Mouse (Mus musculus) Patski (cell line): ENCODE measurements around the gene Hbb-bt. TPM values are rescaled to one million over a fixed set of nuclear protein-coding genes. Genes with fewer than 3 reads are reported as not detected.
"Not testable (repeated sequence)": the region's sequence is repeated elsewhere in the genome, so short reads cannot be mapped to it uniquely, and the experiment has no call there.

ENCODE experiments used
- ATAC-seq: fragments of 100-300 bp; one replicate; pipeline ENCODE4 v1.8.0; 2021
- CTCF ChIA-PET: fragments of 350-600 bp; sonication (Branson Sonifier 250); formaldehyde crosslinking; loops from one replicate; lab custom pipeline; 2022; ENCODE audit warnings: inconsistent platforms; lab: Charles Lee
- POLR2A ChIA-PET: fragments of 350-600 bp; sonication (Branson Sonifier 250); formaldehyde crosslinking; loops from one replicate; lab custom pipeline; 2022; ENCODE audit warnings: antibody characterized with exemption, inconsistent platforms; lab: Charles Lee
- DNase-seq: peaks from one replicate; pipeline ENCODE4 v3.0.0-alpha.2; 2011; ENCODE audit warnings: low read depth, low spot score
- H3K27me3 ChIP-seq: fragments of 371-371 bp; one replicate; pipeline ENCODE4 v1.5.1; 2021
- CTCF ChIP-seq: fragments of 100-300 bp; IDR thresholded peaks from one replicate; pipeline ENCODE4 v1.5.1; 2021
- in situ Hi-C: fragments of 300-500 bp; cut with MboI; formaldehyde crosslinking; loops from 3 replicates; pipeline ENCODE4 v1.11.1; 2018; ENCODE audit warnings: low pct_unique_long_range_greater_than_20kb, mixed read lengths
- polyA plus RNA-seq: library from polyadenylated mRNA; unstranded; gene quantifications from one replicate; pipeline ENCODE4 v1.2.3, GENCODE M21; 2021

The Hbb-bt gene
- polyA plus RNA-seq, 1 experiment from 2014 or later = not detected

- in situ Hi-C loops = no loop called here
- DNase-seq (no peak), ATAC-seq (no peak)
- CTCF ChIA-PET = no interaction called here
- TF ChIP-seq CTCF = no peak
- no peaks in the 10 kb centered on the region for H3K27me3 ChIP-seq
- POLR2A ChIA-PET = no interaction called here
These were observed 12.6 kb upstream of the Hbb-bt start for GRCm38 (mm10) chr7:103826255-103826887.

GRCm38 (mm10) chr7:103825536-103826254 is 11.9 kb upstream of the Hbb-bt start:
- ChIA-PET CTCF (no interaction called here), POLR2A (no interaction called here)
- no peak for DNase-seq
- no peak for ATAC-seq
- in situ Hi-C loops = no loop called here
- no peaks in the 10 kb centered on the region for H3K27me3 ChIP-seq
- no peak for TF ChIP-seq CTCF

- in situ Hi-C loops = no loop called here
These were observed 10.8 kb upstream of the Hbb-bt start for GRCm38 (mm10) chr7:103824597-103824996.

GRCm38 (mm10) chr7:103815085-103815484 is 1.3 kb upstream of the Hbb-bt start:
- DNase-seq, in situ Hi-C loops, ATAC-seq, H3K27me3 ChIP-seq, POLR2A ChIA-PET: not testable (repeated sequence)
- CTCF ChIA-PET = interaction anchor here (1.5 kb wide), 1 partner anchor 7 kb away, joined by 4 read pairs; no protein-coding TSS in a partner anchor

More at GRCm38 (mm10) chr7:103824597-103824996, 10.8 kb upstream of the Hbb-bt start:
- DNase-seq (no peak), ATAC-seq (no peak)
- TF ChIP-seq CTCF = no peak
- ChIA-PET POLR2A (no interaction called here), CTCF (no interaction called here)
- H3K27me3 ChIP-seq = no peaks in the 10 kb centered on the region

- DNase-seq, CTCF ChIA-PET, ATAC-seq, H3K27me3 ChIP-seq, POLR2A ChIA-PET, in situ Hi-C loops: not testable (repeated sequence)
These were observed 644 bp downstream of the Hbb-bt start for GRCm38 (mm10) chr7:103813152-103813551.

- DNase-seq = no peak
- POLR2A ChIA-PET = no interaction called here
- CTCF ChIA-PET = no interaction called here
- in situ Hi-C loops = no loop called here
- no peaks in the 10 kb centered on the region for H3K27me3 ChIP-seq
- no peak for TF ChIP-seq CTCF
- ATAC-seq = no peak
These were observed 1.6 kb downstream of the Hbb-bt start for GRCm38 (mm10) chr7:103812174-103812573.

GRCm38 (mm10) chr7:103811223-103811845 is 2.5 kb downstream of the Hbb-bt start:
- POLR2A ChIA-PET = no interaction called here
- ATAC-seq (no peak), DNase-seq (no peak)
- H3K27me3 ChIP-seq = no peaks in the 10 kb centered on the region
- in situ Hi-C loops = no loop called here
- no peak for TF ChIP-seq CTCF
- CTCF ChIA-PET = no interaction called here

GRCm38 (mm10) chr7:103810746-103811145 is 3.0 kb downstream of the Hbb-bt start:
- DNase-seq (no peak), ATAC-seq (no peak)
- in situ Hi-C loops = no loop called here
- CTCF ChIA-PET = no interaction called here
- H3K27me3 ChIP-seq = no peaks in the 10 kb centered on the region
- POLR2A ChIA-PET = no interaction called here
- no peak for TF ChIP-seq CTCF

- TF ChIP-seq CTCF = no peak
- in situ Hi-C loops = no loop called here
- POLR2A ChIA-PET = no interaction called here
- H3K27me3 ChIP-seq = no peaks in the 10 kb centered on the region
- DNase-seq (no peak), ATAC-seq (no peak)
- CTCF ChIA-PET = no interaction called here
These were observed 3.5 kb downstream of the Hbb-bt start for GRCm38 (mm10) chr7:103810296-103810695.

GRCm38 (mm10) chr7:103809801-103810155 is 4.0 kb downstream of the Hbb-bt start:
- no peak for TF ChIP-seq CTCF
- in situ Hi-C loops = no loop called here
- ChIA-PET POLR2A (no interaction called here), CTCF (no interaction called here)
- no peak for ATAC-seq
- DNase-seq = no peak
- no peaks in the 10 kb centered on the region for H3K27me3 ChIP-seq
